Mouse (Mus musculus) spleen, adult 12 weeks (tissue): Measurements from ENCODE around the gene Trim63.

Experiments
- DNase-seq: peaks from one replicate; pipeline ENCODE4 v3.0.0; 2022; ENCODE audit warnings: low spot score

Trim63 gene

GRCm38 (mm10) chr4:134365280-134365679 lies 50.4 kb downstream of the Trim63 start:
- DNase-seq, result no peak

GRCm38 (mm10) chr4:134370649-134371221 lies 55.8 kb downstream of the Trim63 start:
- no peak for DNase-seq

GRCm38 (mm10) chr4:134371316-134371855 lies 56.5 kb downstream of the Trim63 start:
- DNase-seq, result no peak

GRCm38 (mm10) chr4:134372294-134372747 lies 57.4 kb downstream of the Trim63 start:
- no peak for DNase-seq

- no peak for DNase-seq
These were observed 58.4 kb downstream of the Trim63 start for GRCm38 (mm10) chr4:134373295-134373694.

GRCm38 (mm10) chr4:134374306-134374705 lies 59.4 kb downstream of the Trim63 start:
- no peak for DNase-seq

- DNase-seq, result no peak
These were observed 63.2 kb downstream of the Trim63 start for GRCm38 (mm10) chr4:134378089-134378615.
